Mouse (Mus musculus): ENCODE measurements around the gene Gm128.

The Gm128 gene

GRCm38 (mm10) chr3:95267855-95268254, 26.5 kb upstream of the Gm128 start:
- DNase-seq, result peak; percentile 14 to 45

- DNase-seq, result no peak
Observed at GRCm38 (mm10) chr3:95266052-95266451, 24.7 kb upstream of the Gm128 start.

DNA sequence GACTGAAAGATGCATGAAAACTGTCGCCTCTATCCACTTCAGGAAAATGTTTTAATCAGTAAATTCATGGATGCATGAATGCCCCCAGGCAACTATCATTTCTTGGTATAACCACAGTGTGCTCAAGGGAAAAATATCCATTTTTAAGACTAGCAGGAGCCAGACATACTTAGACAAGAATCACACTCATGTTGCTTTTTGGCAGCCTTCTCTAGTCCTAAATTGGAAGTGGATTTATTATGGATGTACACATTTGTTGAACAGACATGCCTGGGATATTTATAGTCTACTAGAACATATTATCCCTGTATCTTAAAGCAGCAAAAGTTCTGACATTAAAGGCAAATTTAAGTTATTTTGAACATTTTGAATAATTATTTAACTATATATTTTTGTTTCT, 23.3 kb upstream of the Gm128 start:
- no peak for DNase-seq

DNA sequence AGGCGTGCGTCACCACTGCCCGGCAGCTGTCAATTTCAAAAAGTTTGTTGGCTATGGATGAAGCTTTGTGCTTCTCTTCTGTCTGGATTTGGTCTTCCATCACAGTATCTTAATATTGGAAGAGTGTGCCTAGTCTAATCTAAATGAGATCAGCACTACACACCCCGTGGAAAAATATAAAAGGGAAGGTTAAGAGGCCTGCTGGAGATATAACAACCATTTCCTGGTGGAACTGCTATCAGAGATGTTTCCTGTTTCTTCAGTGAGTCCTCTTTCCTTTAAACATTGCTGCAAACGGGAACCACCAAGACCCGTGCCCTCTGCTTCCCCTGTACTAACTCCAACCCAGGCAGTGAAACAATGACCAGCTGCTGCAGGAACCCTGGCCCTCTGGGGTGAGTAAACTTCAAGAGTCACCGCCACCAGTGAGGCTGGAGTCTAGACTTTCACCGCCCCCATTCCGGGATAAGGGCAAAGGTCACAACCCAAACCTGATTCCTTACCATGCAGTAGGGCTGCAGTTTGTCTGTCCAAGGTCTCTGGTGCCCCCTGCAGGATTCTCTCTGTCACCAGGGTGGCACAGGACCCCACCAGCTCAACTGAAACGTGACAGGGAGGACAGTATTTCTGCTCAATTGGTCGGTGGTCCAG, 21.8 kb upstream of the Gm128 start:
- DNase-seq, result peak; percentile 72 to 83

- DNase-seq, result no peak
Observed at GRCm38 (mm10) chr3:95261975-95262374, 20.6 kb upstream of the Gm128 start.

DNA sequence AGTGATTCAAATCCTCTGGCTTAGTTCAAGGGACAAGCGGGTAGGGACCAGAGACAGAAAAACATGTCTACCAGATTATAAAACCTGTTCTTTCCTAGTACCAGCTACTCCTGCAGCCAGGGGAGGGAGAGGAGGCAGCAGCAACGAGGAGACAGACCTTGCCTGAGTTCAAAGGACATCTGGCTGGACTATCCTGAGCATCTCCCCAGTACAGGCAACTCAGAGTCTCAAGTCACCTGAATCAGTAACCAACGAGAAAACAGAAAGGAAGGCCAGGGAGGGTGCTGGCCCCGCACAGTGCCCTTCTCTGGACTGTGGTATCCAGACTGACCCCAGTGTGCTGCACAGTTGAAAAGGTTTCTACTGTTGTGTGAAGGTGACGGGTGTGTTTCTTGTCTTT, 15.5 kb upstream of the Gm128 start:
- no peak for DNase-seq

- peak; percentile 53 to 67 for DNase-seq
Observed at GRCm38 (mm10) chr3:95250783-95251424, 9.5 kb upstream of the Gm128 start, which contains the start of gene Bnipl. Bnipl (minus strand) TSS chr3:95251193.

GRCm38 (mm10) chr3:95250361-95250760, 9.0 kb upstream of the Gm128 start:
- no peak for DNase-seq

DNA sequence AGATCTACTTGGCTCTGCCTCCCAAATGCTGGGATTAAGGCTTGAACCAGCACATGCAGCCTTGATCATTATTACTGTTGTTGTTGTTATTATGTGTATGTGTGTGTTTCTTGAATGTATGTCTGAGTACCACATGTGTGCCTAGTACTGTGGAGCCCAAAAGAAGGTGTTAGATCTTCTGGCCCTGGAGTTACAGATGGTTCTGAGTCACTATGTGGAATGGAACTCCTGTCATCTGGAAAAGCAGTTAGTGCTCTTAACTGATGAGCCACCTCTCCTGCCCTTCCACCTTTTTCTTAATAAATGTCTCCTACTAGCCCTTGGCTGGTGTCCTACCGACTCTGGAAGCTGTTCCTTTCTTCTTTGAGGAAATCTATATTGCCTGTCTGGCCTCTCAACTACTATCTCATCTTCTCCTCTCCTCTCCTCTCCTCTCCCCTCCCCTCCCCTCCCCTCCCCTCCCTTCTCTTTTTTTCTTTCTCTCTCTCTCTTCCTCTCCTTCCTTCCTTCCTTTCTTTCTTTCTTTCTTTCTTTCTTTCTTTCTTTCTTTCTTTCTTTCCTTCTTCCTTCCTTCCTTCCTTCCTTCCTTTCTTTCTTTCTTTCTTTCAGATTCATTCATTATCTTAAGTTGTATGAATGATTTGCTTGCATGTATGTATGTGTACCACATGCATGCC, 6.4 kb upstream of the Gm128 start:
- DNase-seq, result no peak

GRCm38 (mm10) chr3:95246465-95247231, 5.2 kb upstream of the Gm128 start:
- peak; percentile 71 to 76 for DNase-seq

DNA sequence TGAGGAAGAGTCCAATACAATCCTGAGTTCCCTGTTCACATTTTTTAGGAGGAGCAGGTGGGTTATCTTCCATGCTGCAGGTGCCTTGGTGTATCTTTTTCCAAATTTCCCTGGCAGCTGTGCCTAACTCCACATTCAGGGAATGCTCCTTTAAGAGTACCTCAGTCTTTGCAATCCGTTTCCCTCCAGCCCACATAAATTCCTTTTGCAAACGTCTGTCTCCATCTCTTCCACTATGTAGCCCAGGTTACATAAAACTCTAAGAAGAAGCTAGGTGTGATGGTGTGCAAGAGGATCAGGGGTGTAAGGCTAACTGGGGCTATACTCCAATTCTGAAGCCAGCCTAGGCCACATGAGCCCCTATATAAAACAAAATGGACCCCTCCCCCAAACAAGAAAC, 1.7 kb upstream of the Gm128 start:
- DNase-seq, result no peak

DNA sequence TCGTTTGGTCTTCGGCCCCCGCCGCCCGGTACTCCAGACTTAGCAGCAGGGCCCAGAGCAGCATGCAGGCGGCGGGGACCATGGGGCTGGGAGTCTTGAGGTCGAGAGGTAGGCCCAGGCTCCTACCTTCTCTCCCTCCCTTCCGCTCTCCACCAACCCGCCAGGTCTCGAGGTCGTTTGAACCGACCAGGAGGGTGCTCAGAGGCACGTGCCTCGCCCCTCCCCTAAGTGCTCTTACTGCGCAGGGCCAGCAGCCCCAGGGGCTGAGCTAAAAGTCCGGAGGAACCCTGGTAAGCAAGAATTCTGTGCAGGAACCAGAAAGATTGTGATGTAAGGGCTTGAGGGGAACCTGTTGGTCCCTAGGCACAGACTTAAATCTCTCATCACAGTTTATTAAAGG, 498 bp downstream of the Gm128 start:
- DNase-seq, result no peak

GRCm38 (mm10) chr3:95239971-95240370, 1.4 kb downstream of the Gm128 start:
- DNase-seq, result no peak

- no peak for DNase-seq
Observed at GRCm38 (mm10) chr3:95239022-95239421, 2.4 kb downstream of the Gm128 start.

- peak; percentile 51 to 66 for DNase-seq
Observed at GRCm38 (mm10) chr3:95237541-95238099, 3.8 kb downstream of the Gm128 start.

DNA sequence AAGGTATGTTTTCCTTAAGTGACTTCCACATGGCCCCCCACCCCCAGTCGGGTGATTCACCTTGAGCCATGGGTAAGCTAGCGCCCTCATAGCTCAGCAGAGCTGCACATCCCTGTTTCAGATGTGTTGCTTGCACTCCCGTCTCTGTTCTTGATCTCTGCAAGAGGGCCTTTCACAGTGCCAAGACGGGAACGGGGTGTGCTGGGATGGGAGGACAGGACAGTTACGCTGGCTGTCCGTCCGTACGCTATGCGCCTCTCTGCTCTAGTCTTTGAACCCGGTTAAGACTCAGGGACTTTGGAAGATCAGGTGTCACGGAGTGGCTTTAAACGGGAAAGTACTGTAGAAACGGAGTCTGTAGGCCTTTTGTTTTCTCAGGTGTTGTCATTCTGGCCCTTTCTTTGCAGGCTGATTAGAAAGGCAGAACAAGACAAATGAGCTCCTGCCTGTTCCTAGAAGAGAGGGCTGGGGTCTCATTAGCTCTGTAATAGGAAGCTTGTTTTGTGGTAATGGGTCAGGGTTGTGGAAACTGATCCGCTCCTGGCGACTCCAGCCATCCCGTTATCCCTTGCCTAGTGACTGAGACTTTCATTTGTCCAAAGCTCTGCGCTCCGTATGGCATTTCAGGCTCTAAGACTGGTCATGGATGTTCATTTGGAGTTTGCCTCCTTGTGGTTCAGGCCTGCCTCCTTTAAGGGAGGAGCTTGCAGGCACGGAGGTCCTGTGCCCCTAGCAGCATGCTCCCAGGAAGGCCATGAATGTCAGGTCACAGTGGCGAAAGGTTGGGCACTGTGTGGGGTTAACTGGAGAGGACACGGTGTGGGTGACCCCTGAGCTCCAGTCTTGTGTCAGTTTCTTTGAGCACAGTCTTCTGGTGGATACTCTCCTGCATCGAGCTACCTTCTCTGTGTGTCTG, 5.8 kb downstream of the Gm128 start:
- DNase-seq, result no peak

DNA sequence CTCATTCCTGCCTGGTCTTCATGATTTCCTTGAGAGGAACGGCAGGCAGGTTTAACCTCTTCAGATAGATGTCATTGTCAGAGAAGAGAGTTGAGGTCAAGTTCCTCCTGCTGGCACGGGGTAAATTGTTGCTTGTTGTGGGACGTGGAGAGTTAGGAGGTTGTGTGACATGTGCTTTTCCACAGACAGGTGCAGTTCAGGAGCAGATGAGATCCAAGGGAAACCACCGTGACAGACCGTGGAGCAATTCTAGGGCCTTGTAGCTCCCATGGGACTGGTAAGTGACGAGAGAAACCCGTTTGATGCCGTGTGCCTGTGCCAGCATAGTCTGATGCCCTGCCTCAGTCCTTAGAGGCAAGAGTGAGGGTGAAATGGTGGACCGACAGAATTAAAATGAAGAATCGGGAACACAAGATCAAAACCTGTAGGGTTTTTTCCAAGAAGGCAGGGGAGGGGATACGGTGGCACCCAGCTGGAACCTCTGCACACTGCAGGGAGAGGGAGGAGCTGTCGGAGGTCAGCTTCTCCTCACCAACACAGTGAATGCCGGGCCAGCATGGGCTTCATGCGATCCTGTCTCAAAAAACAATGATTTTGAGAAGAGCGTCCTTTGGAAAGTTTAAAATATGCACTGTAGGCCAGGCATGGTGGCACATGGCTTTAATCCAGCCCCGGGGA, 8.0 kb downstream of the Gm128 start:
- no peak for DNase-seq

DNA sequence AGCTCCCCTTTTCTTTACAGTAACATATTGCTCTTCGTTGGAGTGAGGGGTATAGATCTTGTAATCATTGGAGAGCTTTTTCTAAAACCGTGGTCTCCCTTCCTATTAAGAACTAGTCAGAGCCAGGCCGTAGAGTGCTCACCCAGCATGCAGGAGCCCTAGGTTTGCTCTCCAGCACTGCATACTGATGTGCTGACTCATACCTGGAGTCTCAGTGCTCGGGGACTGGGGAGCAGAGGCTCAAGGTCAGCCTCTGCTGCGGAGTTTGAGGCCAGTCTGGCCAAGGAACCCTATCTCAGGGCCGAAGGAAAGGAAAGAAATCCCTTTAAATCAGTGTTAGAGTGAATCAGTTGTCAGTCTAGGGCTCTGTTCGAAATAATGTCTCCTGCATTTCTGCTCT, 8.6 kb downstream of the Gm128 start:
- peak; percentile 58 to 65 for DNase-seq

GRCm38 (mm10) chr3:95231298-95232221, 9.8 kb downstream of the Gm128 start, which contains the start of gene Mllt11:
Mllt11 (minus strand) TSS chr3:95232171.
- peak; percentile 64 to 73 for DNase-seq
